In genomic region chr9:60504378-60505285, GRCm38 (mm10) we compare ENCODE assay signal across 16 mouse cellular contexts. TPM values are rescaled to one million over a fixed set of nuclear protein-coding genes. Genes with fewer than 3 reads are reported as not detected.
DNase-seq lines count a peak whose midpoint lies in the region; ATAC-seq lines count a peak whose summit lies in the region.
"Had no signal": no experiment of that assay in that cellular context is flagged by ENCODE, and none has a peak within 500 bp of the region (broad histone marks: within the 10 kb centered on the region; RNA-seq: fewer than 3 reads in every experiment).

No protein-coding gene starts in this region.

- no peak overlapping the region for H3K4me3 ChIP-seq in midbrain, embryonic 11.5 days (ENCODE audit: low read depth, low read length)
- no peak overlapping the region for H3K4me3 ChIP-seq in midbrain, embryonic 13.5 days (replicated peaks)
- H3K4me3 ChIP-seq in heart, embryonic 14.5 days (ENCODE audit: control insufficient read depth in 1 of 2, insufficient read depth in 1 of 2, low read depth in 1 of 2, low read length in 2 of 2) = no peak overlapping the region
- H3K4me3 ChIP-seq: hindbrain, embryonic 13.5 days; myocyte had no signal

- H3K27ac ChIP-seq in midbrain, embryonic 11.5 days (ENCODE audit: low read depth, low read length) = no peak overlapping the region
- no peak overlapping the region for H3K27ac ChIP-seq in midbrain, embryonic 13.5 days
- peak overlapping the region; percentile 13 to 55; a peak in 2 of 4 replicates for H3K27ac ChIP-seq in heart, embryonic 14.5 days (replicated peaks in 1 of 2; ENCODE audit: control insufficient read depth in 1 of 2, insufficient read depth in 1 of 2, low read depth in 2 of 2, low read length in 2 of 2)
- H3K27ac ChIP-seq: hindbrain, embryonic 13.5 days had no signal

- H3K4me1 ChIP-seq in midbrain, embryonic 11.5 days (ENCODE audit: control insufficient read depth, insufficient read depth, low read length) = peaks cover 6% of the 10 kb centered on the region
- peaks cover 19% of the 10 kb centered on the region for H3K4me1 ChIP-seq in midbrain, embryonic 13.5 days (replicated peaks)
- peaks cover 11 to 16% of the 10 kb centered on the region in 2 experiments for H3K4me1 ChIP-seq in heart, embryonic 14.5 days (ENCODE audit: control insufficient read depth in 2 of 2, insufficient read depth in 2 of 2, low read length in 2 of 2)

- WGBS in midbrain, embryonic 11.5 days = 72% methylated on average over 14 of the region's 14 CpGs
- 66% methylated on average over 14 of the region's 14 CpGs for WGBS in midbrain, embryonic 13.5 days
- WGBS in heart, embryonic 14.5 days = 39% methylated on average over 14 of the region's 14 CpGs

- H3K9me3 ChIP-seq in midbrain, embryonic 11.5 days (ENCODE audit: control insufficient read depth, low read length) = no peaks in the 10 kb centered on the region
- no peaks in the 10 kb centered on the region for H3K9me3 ChIP-seq in midbrain, embryonic 13.5 days
- no peaks in the 10 kb centered on the region for H3K9me3 ChIP-seq in heart, embryonic 14.5 days (ENCODE audit: control insufficient read depth, low read length)
- H3K9me3 ChIP-seq: hindbrain, embryonic 13.5 days had no signal

- no peak overlapping the region for H3K9ac ChIP-seq in midbrain, embryonic 11.5 days (ENCODE audit: low read length)
- no peak overlapping the region for H3K9ac ChIP-seq in midbrain, embryonic 13.5 days (replicated peaks)
- no peak overlapping the region for H3K9ac ChIP-seq in heart, embryonic 14.5 days (ENCODE audit: low read length)
- H3K9ac ChIP-seq: hindbrain, embryonic 13.5 days; lung, embryonic 14.5 days had no signal

- no peaks in the 10 kb centered on the region for H3K27me3 ChIP-seq in midbrain, embryonic 11.5 days (ENCODE audit: control insufficient read depth, insufficient read depth, low read length)
- 0 out of 2 replicates have a peak, but pooled peaks cover 6% of the 10 kb centered on the region for H3K27me3 ChIP-seq in midbrain, embryonic 13.5 days
- no peaks in the 10 kb centered on the region for H3K27me3 ChIP-seq in heart, embryonic 14.5 days (ENCODE audit: control insufficient read depth, insufficient read depth, low read length)

- no peak for ATAC-seq in midbrain, embryonic 11.5 days (ENCODE audit: low FRiP score)
- ATAC-seq in midbrain, embryonic 13.5 days = no peak
- ATAC-seq in heart, embryonic 14.5 days (ENCODE audit: insufficient number of reproducible peaks, insufficient read depth, low FRiP score, low read depth) = 0 out of 2 replicates have a peak, but pooled peaks have one; percentile 44
- no peak for ATAC-seq in inflammation-experienced regulatory T-cells, adult 6 months
- ATAC-seq: CD4-positive, CD25-positive, alpha-beta regulatory T cell, adult 4 months; forebrain, embryonic 14.5 days had no signal

- H3K4me2 ChIP-seq in midbrain, embryonic 11.5 days = no peak overlapping the region
- no peak overlapping the region for H3K4me2 ChIP-seq in midbrain, embryonic 13.5 days (replicated peaks)
- H3K4me2 ChIP-seq in heart, embryonic 14.5 days (ENCODE audit: low read length) = no peak overlapping the region
- H3K4me2 ChIP-seq: hindbrain, embryonic 13.5 days; lung, embryonic 14.5 days had no signal

- DNase-seq in heart, adult 11 months = peak; percentile 95
- DNase-seq in heart, adult 8-10 months (ENCODE audit: low spot score) = no peak
- DNase-seq in midbrain, embryonic 11.5 days (ENCODE audit: low spot score, missing footprints) = peak; percentile 84
- no peak for DNase-seq in gastrocnemius, postnatal 10 days
- DNase-seq: cerebellum, adult 11-12 months; kidney, adult 2 months; lung, embryonic 14.5 days; thymus, postnatal 36 days had no signal

- H3K36me3 ChIP-seq in midbrain, embryonic 11.5 days (ENCODE audit: control insufficient read depth, insufficient read depth, low read length) = no peaks in the 10 kb centered on the region
- no peaks in the 10 kb centered on the region for H3K36me3 ChIP-seq in midbrain, embryonic 13.5 days
- H3K36me3 ChIP-seq in heart, embryonic 14.5 days (ENCODE audit: control insufficient read depth, insufficient read depth, low read length) = no peaks in the 10 kb centered on the region
- H3K36me3 ChIP-seq: hindbrain, embryonic 13.5 days had no signal

RNA-seq across cellular contexts. Expression of gene Thsd4, which starts 17.2 kb away (rescaled TPM):
- total RNA-seq in heart, adult 8-10 months (2022) = 1 to 10 TPM; 3.7 to 4.8 (median 4.2) TPM
- 6.3 and 6.4 TPM in 2 replicates for polyA plus RNA-seq in midbrain, embryonic 11.5 days (2014; fragmentation: Nextera tagmentation; extraction: Ambion mirVana)
- 8.0 and 9.9 TPM in 2 replicates for polyA plus RNA-seq in midbrain, embryonic 13.5 days (2015; fragmentation: Nextera tagmentation; extraction: Ambion mirVana)
- 9.4 and 9.5 TPM in 2 replicates for polyA plus RNA-seq in heart, embryonic 14.5 days (2014; fragmentation: Nextera tagmentation; extraction: Ambion mirVana)
- total RNA-seq in gastrocnemius, postnatal 10 days (2021) = 1 to 10 TPM; 5.9 to 9.1 TPM
- not detected for polyA plus RNA-seq in inflammation-experienced regulatory T-cells, adult 6 months (2017; shearing (Covaris generic))
- total RNA-seq: granulocyte monocyte progenitor cell, adult 5-6 weeks had no signal
- polyA plus RNA-seq: CD4-positive, CD25-positive, alpha-beta regulatory T cell, adult 4 months had no signal

Comparison
In these comparisons a context has a peak if more than half of its experiments do, and no peak if none do; other contexts are left out.
1. DNase-seq: peak in heart, adult 11 months (single experiment) and midbrain, embryonic 11.5 days (single experiment); none in heart, adult 8-10 months (single experiment) and gastrocnemius, postnatal 10 days (single experiment).
2. H3K27ac ChIP-seq: peak in heart, embryonic 14.5 days (2 of 2); none in midbrain, embryonic 11.5 days (single experiment) and midbrain, embryonic 13.5 days (single experiment).